Mouse (Mus musculus) adrenal gland (tissue): ENCODE measurements at regions not wholly inside any gene's neighbourhood (a gene's known extent, or its start where the extent isn't known, plus 50 kb on each side); places are given as distances from the start of the nearest gene placed in this dataset.

ENCODE experiments used
- intact Hi-C: fragments of 180-260 bp; cut with DNase I; formaldehyde crosslinking; loops from one replicate; pipeline ENCODE4 v1.15.1; 2025

- intact Hi-C loops, result loop anchor here (5.0 kb wide), 2 partner anchors 130 to 240 kb away; no protein-coding TSS in a partner anchor
Observed at GRCm38 (mm10) chr14:104027077-104027899, 183.1 kb upstream of the Ednrb start.

DNA sequence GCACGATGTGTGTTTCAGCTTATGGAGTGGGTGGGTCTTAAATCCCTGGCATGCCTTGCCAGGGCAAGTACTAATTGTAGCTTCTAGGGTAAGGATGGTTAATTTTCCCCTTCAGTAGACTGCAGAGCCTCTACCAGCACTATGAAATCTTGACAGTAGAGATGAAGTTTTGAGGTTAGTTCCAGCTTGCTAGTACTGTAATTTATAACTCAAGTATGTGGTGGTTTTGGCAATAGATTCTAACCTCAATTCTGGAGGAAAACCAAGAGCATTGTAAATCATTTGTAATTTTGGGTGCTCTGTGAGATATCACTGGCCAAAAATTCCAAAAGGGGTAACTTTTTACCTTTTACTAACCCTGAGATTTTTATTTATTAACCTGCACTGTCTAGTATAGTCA is 164.3 kb upstream of the Ednrb start:
- intact Hi-C loops, result no loop called here

GRCm38 (mm10) chr14:104006426-104006825 is 162.2 kb upstream of the Ednrb start:
- intact Hi-C loops, result no loop called here

- intact Hi-C loops, result no loop called here
Observed at GRCm38 (mm10) chr14:104005132-104005531, 160.9 kb upstream of the Ednrb start.

DNA sequence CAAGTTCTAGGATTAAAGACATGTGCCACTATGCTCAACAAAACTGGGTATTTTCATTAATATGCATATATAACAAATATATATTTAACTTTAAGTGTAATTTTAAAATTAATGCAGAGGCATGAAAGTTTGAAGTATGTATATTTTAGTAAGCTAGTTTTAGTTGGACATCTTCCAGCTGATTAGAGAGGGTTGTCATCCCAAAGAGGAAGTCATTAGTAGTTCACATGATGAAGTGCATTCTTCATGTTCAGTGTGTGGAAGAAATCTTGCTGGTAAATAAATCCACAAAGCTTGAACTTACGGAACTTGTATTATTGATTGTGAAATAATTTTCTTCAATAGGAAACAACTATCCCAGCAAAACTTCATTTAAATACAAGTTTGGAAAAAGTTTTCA is 158.2 kb upstream of the Ednrb start:
- intact Hi-C loops, result no loop called here

DNA sequence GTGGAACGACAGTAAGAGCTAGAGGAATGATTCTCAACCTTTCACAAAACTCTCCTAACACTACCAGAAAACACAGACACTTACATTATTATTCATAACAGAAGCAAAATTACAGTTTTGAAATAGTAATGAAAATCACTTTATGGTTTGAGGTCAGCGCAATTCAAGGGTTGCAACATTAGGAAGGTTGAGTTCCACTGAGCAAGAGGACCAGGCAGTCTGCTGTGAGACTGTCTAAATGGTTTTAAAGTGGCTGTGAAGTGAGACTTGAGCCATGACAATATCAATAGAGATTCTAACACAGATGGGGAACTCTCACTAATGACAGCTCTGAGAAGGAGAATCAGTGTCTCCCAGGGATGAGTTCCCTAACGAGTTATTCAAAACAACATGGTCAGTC is 146.2 kb upstream of the Ednrb start:
- intact Hi-C loops, result no loop called here

- intact Hi-C loops, result no loop called here
Observed at GRCm38 (mm10) chr14:103989949-103990348, 145.7 kb upstream of the Ednrb start.

- intact Hi-C loops, result no loop called here
Observed at GRCm38 (mm10) chr14:103987266-103987665, 143.1 kb upstream of the Ednrb start.

GRCm38 (mm10) chr14:103984349-103984748 is 140.1 kb upstream of the Ednrb start:
- intact Hi-C loops, result no loop called here

DNA sequence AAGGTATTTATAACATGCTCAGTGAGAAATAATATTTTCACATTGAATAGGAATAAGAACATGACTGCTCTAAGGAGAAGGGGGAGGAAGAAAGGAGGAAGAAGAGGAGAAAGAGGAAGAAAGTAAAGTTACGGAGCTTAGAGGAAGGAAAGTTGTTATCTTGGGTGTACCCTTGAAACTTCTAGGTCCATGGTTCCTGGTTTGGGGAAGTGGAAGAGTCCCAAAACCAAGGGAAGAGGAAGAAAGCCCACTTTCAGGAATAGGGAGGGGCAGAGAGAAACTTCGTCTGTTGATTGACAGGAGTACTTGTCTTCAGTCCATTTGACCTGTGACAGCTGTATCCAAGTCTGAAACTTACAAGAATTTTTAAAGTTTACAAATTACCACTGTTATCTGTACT is 134.6 kb upstream of the Ednrb start:
- intact Hi-C loops, result no loop called here

DNA sequence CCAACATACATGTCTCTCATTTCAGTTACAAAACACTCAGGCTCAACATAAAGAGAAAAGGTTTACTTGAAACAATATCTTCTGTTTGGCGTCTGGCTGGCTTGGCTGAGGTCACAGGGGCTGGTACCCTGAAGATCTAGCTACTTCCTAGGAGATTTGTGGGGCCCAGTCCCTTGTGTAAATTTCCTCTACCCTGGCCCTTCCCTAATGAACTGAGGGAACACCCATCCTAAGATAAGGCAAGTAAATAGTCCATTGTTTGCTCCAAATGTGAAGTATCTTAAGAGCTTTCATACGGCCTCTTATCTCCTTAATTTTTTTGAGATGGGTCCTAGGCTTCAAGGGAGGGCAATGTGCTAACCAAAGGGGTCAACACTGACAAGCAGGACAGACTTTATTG is 133.6 kb upstream of the Ednrb start:
- intact Hi-C loops, result no loop called here

DNA sequence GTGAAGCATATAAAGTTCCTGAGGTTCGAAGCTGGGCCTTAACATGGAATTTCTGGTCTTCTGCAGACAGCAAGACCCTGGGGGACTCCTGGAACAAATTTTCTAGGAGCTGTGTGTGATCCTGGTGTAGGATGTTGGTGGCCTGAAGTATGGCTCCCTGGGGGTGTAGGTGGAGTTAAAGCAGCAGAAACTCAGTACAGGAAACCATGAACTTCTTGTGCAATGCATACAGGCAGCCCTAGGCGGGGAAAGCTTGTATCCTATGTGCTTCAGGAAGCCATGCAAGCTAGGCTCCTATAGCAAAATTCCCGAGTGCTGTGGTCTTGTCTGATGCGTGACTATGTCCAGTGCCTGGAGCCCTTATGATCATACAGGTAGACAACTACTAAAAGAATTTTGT is 129.8 kb upstream of the Ednrb start:
- intact Hi-C loops, result no loop called here

- intact Hi-C loops, result no loop called here
Observed at GRCm38 (mm10) chr14:103973111-103973510, 128.9 kb upstream of the Ednrb start.

GRCm38 (mm10) chr14:103969305-103969704 is 125.1 kb upstream of the Ednrb start:
- intact Hi-C loops, result no loop called here

DNA sequence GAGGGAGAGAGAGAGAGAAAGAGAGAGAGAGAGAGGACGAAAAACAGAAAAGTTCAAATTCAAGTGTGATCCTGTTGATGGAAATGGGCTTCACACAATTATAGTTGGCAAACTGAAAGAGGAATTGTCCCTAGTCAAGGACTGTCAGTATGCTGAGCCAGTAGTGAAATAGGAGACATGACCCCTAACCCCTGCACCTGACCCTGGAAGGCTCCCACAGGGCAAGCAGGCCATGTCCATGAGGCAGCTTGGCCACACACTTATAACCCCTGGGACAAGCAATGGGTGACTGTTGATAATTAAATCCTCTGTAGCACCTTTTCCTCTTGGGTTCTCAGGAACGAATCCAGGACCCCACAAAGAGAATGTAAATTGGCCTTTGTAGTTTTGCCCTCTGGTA is 122.1 kb upstream of the Ednrb start:
- intact Hi-C loops, result no loop called here

DNA sequence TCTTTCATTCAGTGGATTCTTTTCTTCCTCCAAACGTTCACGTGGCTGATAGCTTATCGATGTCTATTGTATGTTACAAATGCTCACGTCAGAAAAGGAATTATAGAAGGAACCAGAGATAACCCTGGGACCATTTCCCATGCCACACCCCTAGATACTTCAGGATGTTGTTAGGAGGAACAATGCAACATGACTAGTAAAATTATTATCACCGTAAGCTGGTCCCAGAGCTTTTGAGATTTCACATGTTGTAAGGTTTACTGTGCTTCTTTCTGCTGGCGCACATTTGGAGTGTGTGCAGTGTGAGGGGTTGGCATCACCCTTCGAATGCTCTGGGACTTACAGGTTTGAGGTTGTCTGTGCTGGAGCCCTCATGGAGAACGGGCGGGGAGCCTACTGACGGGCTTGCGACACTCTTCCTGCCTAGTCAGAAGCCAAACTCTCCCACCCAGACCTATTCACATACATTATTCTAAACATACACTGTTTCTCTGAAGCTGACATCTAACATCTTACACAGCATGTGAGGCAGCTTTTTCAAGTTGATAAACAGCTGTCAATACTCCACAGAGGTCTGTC is 118.2 kb upstream of the Ednrb start:
- intact Hi-C loops, result no loop called here

DNA sequence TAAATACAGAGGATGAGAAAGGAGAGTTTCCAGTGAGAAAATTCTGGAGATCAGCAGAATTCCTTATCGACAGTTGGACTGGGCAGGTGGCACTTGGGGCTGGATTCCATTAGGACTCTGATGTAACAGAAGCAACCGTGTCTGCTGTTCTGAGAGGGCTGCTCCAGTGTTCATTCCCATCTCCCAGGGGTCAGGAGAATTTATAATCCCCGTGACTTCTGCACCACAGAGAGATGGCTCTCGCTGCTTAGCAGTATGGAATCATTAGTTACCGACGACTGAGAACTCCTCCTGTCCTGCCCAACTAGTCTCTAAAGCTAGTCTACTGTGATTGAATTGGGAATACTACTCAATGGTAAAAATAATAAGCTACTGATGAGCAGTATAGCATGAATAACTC is 107.7 kb upstream of the Ednrb start:
- intact Hi-C loops, result no loop called here

DNA sequence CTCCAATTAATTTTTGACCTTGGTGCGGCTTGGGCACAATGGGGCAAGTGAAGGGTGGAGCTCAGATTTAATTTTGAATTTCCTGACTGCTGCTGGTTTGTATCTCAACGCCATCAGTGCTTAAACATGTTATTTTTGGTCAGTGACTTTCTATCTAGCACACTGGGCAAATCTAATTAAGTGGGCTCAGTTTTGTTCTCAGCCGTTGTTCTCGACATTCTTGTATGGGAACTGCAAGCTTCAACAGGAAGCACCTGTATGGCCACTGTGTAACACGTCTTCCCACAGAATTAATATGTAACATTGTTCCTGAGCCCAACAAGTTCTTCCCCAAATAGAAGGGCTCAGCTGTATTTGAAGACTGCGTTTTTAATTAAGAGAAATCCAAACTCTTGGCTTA is 105.7 kb upstream of the Ednrb start:
- intact Hi-C loops, result no loop called here

GRCm38 (mm10) chr14:103948026-103948777 is 104.0 kb upstream of the Ednrb start:
- intact Hi-C loops, result no loop called here

DNA sequence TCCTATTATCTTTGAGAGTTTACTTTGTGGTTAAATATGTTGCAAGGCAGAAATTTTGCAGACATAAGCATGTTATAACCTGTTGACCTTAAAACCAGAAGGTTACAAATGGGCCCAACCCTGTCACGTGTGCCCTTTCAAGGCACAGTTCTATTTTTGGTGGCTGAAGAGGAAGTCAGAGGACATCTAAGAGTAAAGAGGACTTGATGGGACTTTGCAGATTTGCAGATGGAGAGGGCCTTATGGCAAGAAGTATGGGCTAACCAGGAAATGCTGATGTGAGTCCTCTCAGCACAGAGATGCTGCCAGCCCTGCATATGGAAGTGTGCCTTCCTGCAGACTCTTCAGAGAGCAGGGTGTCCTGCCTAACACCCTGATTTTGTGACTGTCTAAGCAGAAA is 101.6 kb upstream of the Ednrb start:
- intact Hi-C loops, result no loop called here

- intact Hi-C loops, result no loop called here
Observed at GRCm38 (mm10) chr14:103939867-103940266, 95.7 kb upstream of the Ednrb start.

- intact Hi-C loops, result no loop called here
Observed at GRCm38 (mm10) chr14:103938937-103939336, 94.7 kb upstream of the Ednrb start.
